Mouse (Mus musculus) G1E-ER4 (cell line): ENCODE measurements around the gene Use1. TPM values are rescaled to one million over a fixed set of nuclear protein-coding genes. Genes with fewer than 3 reads are reported as not detected.

Experiments used
- GATA1 ChIP-seq: IDR thresholded peaks from one replicate; pipeline ENCODE4 v1.8.0; 2012; ENCODE audit warnings: low read length, inconsistent platforms
- polyA plus RNA-seq: library from polyadenylated mRNA; stranded (reverse); fragments of >175 nt; gene quantifications from 2 replicates; pipeline ENCODE4 v1.2.3, GENCODE M21; 2012

Gene Use1
- polyA plus RNA-seq, 1 experiment = 183 TPM

DNA sequence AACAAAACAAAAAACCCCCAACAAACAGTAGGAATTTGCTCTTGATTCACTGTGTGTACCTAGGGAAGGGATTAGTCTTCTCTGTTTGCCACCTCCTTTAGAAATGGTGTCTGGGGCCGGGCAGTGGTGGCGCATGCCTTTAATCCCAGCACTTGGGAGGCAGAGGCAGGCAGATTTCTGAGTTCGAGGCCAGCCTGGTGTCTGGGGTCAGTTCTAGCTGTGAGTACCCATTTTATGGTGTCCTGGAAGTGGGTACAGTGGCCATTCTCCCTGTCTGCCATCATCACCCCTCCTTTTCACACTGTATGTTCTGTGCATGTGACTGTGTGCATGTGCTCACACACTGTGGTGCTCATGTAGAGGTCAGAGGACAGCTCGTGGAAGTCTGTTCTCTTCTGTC is 41.6 kb downstream of the Use1 start:
- TF ChIP-seq GATA1 = no peak

DNA sequence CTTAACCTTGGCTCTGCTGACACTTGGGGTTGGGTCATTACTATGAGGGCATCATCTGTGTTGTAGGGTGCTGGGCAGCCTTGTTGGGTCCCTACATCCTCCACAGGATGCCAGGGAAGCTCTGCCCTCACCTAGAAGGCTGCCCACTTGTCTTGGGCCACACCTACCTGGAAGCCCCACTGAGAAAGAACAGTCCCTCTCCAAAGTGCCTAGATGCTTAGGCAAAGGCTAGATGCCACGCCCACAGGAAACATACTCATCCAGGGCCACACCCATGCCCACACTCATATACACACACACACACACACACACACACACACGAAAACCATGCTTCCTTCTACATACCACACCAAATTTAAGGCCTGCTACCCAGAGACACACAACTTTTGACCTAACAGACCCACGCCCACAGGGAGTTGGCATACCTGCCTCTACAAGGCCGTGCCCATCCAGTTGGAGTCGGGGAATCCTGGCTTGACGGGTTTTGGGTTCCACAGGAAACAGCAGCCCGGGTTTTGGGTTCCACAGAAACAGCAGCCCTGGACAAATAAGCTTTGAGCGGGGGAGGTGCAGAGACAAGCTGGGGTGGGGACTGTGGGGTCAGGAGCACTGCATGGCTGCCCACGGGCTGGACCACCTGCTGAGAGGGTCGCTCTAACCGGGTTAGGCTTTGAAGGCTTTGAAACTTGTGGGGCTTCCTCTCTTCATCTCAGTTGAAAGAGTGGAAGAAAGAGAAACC is 45.1 kb downstream of the Use1 start:
- no peak for TF ChIP-seq GATA1

Other genes starting within 250 kb of the Use1 start
- 56.8 and 57.3 TPM in 2 replicates for gene Myo9b, start 94.1 kb upstream of the Use1 start, polyA plus RNA-seq
- gene Haus8, start 93.9 kb upstream of the Use1 start, polyA plus RNA-seq = 15.7 and 24.4 TPM in 2 replicates
- 51.3 and 71.7 TPM in 2 replicates for gene Ocel1, start 4.5 kb downstream of the Use1 start, polyA plus RNA-seq
- 63.4 and 72.0 TPM in 2 replicates for gene Nr2f6, start 15.1 kb downstream of the Use1 start, polyA plus RNA-seq
- gene Ushbp1, start 29.0 kb downstream of the Use1 start, polyA plus RNA-seq = 0.04 and 0.10 TPM in 2 replicates
- 146 and 153 TPM in 2 replicates for gene Babam1, start 30.0 kb downstream of the Use1 start, polyA plus RNA-seq
- 39.7 and 50.9 TPM in 2 replicates for gene Ankle1, start 39.2 kb downstream of the Use1 start, polyA plus RNA-seq
- 18.9 and 25.3 TPM in 2 replicates for gene Abhd8, start 96.8 kb downstream of the Use1 start, polyA plus RNA-seq
- 221 and 248 TPM in 2 replicates for gene Mrpl34, start 98.1 kb downstream of the Use1 start, polyA plus RNA-seq
- gene Dda1, start 102.4 kb downstream of the Use1 start, polyA plus RNA-seq = 284 and 345 TPM in 2 replicates
- gene Ano8, start 119.1 kb downstream of the Use1 start, polyA plus RNA-seq = 1.1 and 1.2 TPM in 2 replicates
- gene Gtpbp3, start 121.3 kb downstream of the Use1 start, polyA plus RNA-seq = 40.9 and 51.0 TPM in 2 replicates
- gene Plvap, start 144.9 kb downstream of the Use1 start, polyA plus RNA-seq = 1.9 and 2.4 TPM in 2 replicates
- not detected in 2 replicates for gene Ccdc194, start 158.9 kb downstream of the Use1 start, polyA plus RNA-seq
- gene Bst2, start 170.6 kb downstream of the Use1 start, polyA plus RNA-seq = 17.1 and 18.8 TPM in 2 replicates
- gene Mvb12a, start 176.1 kb downstream of the Use1 start, polyA plus RNA-seq = 135 and 147 TPM in 2 replicates
- not detected in 2 replicates for gene Tmem221, start 192.0 kb downstream of the Use1 start, polyA plus RNA-seq
- gene Nxnl1, start 199.8 kb downstream of the Use1 start, polyA plus RNA-seq = not detected in 2 replicates
- not detected in 2 replicates for gene Slc27a1, start 202.0 kb downstream of the Use1 start, polyA plus RNA-seq
- gene Pgls, start 225.3 kb downstream of the Use1 start, polyA plus RNA-seq = 435 and 550 TPM in 2 replicates
- gene Fam129c, start 230.8 kb downstream of the Use1 start, polyA plus RNA-seq = 7.9 and 8.6 TPM in 2 replicates
- 41.9 and 53.0 TPM in 2 replicates for gene Colgalt1, start 244.2 kb downstream of the Use1 start, polyA plus RNA-seq